Mouse (Mus musculus): ENCODE results near the gene Nr1d1. TPM values are rescaled to one million over a fixed set of nuclear protein-coding genes. Genes with fewer than 3 reads are reported as not detected.

Gene Nr1d1
- polyA plus RNA-seq, 1 experiment from 2014 or later, result 1.5 TPM

DNA sequence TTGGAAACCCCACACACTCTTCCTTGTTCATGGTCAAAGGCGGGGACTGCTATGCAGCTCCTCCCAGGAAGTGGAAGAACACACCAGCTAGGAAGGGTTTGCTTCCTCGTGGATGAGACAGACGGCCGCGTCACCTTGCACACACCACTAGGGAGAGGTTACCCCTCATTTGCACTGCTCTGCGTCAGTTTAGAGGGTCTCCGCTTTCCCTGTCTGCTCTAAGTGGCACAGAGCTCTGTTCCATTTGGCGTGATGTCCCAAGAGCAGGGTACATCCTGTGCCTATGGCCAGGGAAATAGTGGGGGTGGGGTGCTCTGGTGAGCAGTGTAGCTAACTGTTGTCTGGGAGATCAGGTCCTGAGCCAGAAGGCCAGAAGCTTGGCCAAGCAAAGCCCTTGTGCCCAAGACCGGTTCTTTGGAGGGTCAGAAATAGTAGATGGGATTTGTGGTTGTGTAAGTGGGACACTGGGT, 20.9 kb downstream of the Nr1d1 start:
- Histone ChIP-seq H3K27me3 (replicated peaks) (no peaks in the 10 kb centered on the region), H3K9ac (no peak overlapping the region), H3K4me3 (no peak overlapping the region), H3K27ac (no peak overlapping the region), H3K36me3 (peaks cover 38% of the 10 kb centered on the region), H3K9me3 (no peaks in the 10 kb centered on the region), H3K4me2 (replicated peaks) (no peak overlapping the region), H3K4me1 (peaks cover 55% of the 10 kb centered on the region)
- 75% methylated on average over 9 of the region's 9 CpGs for WGBS
- ATAC-seq (ENCODE audit: low FRiP score, low read depth), result no peak

DNA sequence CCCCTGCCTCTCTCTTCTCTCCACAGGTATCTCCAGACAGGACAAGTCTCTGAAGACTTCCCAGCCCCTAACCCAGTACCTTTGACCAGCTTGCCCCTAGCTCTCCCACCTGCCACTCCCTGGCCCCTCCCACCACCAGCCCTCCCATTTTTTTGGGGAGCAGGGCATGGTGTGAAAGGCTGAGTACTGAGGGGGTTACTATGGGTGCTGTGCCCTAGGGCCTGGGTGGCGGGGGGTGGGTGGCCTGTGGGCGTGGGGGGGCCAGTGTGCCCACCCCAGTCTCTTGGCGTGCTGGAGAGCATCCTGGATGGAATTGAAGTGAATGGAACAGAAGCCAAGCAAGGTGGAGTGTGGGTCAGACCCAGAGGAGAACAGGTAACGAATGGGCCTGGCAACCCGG, 21.9 kb downstream of the Nr1d1 start:
- no peak overlapping the region for H3K9ac ChIP-seq

DNA sequence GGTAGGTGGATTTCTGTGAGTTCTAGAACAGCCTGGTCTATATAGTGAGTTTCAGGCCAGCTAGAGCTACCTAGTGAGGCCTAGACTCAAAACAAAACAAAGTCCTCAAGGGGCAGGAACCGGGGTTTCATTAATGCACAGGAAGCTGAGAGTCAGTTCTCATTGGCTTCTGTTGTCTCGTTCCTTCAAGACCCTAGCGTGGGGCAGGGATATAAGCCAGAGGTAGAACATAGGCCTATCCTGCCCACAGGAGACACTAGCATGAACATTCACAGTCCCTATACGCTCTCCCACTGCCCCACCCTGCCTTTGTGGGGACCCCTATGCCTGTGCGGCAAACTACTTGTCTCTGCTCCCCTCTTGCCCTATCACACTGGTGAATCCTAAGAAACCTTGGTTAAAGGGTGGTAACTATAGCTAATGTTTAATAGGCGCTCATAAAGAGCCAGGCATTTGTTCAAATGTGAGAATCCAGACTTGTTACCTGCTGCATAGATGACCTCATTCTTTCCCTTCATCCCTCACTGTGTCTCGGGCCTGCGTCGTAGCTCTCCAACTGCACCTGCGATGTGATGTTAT, 22.5 kb downstream of the Nr1d1 start:
- Histone ChIP-seq H3K36me3 (peaks cover 36% of the 10 kb centered on the region), H3K27me3 (replicated peaks) (no peaks in the 10 kb centered on the region), H3K4me3 (no peak overlapping the region), H3K27ac (no peak overlapping the region), H3K4me1 (peaks cover 70% of the 10 kb centered on the region), H3K9ac (no peak overlapping the region), H3K9me3 (no peaks in the 10 kb centered on the region), H3K4me2 (replicated peaks) (no peak overlapping the region)
- 90% methylated on average over 10 of the region's 10 CpGs for WGBS
- ATAC-seq (ENCODE audit: low FRiP score, low read depth), result no peak

More for the DNA sequence above, 21.9 kb downstream of the Nr1d1 start:
- Histone ChIP-seq H3K4me3 (no peak overlapping the region), H3K27ac (no peak overlapping the region), H3K9me3 (no peaks in the 10 kb centered on the region), H3K4me1 (peaks cover 64% of the 10 kb centered on the region), H3K27me3 (replicated peaks) (no peaks in the 10 kb centered on the region), H3K36me3 (peaks cover 38% of the 10 kb centered on the region), H3K4me2 (replicated peaks) (no peak overlapping the region)
- 93% methylated on average over 5 of the region's 5 CpGs for WGBS
- ATAC-seq (ENCODE audit: low FRiP score, low read depth), result no peak

DNA sequence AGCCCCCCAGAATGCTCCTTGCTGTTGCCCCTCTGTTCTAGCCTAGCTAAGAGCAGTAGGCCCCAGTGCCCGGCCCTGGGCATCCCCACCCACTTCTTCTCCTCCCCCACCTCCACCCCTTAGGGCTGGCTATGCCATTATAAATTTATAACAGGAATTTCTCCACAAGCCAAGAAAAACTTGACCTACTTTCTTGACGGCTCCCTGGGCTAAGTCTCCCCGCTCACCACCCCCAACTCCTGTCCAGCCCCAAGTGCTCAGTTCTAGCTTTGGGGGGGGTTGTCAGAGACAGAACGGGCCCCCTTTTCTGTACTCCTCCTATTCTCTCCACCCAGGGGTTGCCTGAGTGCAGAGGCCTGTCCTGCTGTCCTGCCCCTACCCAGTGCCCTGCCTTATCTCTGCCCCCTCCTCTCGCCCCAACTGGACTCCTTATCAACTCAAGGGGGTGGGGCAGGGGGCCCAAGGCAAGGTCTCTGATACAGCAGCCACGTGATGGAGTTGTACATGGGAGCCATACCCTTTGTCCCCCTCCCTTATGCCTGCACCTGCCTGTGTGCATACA, 23.8 kb downstream of the Nr1d1 start:
- H3K4me3 ChIP-seq, result no peak overlapping the region; the same call in 1 of the 2 replicates
- peak; percentile 45; the same call in 1 of the 2 replicates for ATAC-seq (ENCODE audit: low FRiP score, low read depth)
- WGBS, result 48% methylated on average over 6 of the region's 6 CpGs
- H3K4me2 ChIP-seq (replicated peaks), result peak overlapping the region; percentile 77
- peak overlapping the region; percentile 83 for H3K27ac ChIP-seq
- H3K36me3 ChIP-seq, result peaks cover 26% of the 10 kb centered on the region
- no peaks in the 10 kb centered on the region for H3K27me3 ChIP-seq (replicated peaks)
- peak overlapping the region; percentile 46 for H3K9ac ChIP-seq
- no peaks in the 10 kb centered on the region for H3K9me3 ChIP-seq
- H3K4me1 ChIP-seq, result peaks cover 84% of the 10 kb centered on the region

DNA sequence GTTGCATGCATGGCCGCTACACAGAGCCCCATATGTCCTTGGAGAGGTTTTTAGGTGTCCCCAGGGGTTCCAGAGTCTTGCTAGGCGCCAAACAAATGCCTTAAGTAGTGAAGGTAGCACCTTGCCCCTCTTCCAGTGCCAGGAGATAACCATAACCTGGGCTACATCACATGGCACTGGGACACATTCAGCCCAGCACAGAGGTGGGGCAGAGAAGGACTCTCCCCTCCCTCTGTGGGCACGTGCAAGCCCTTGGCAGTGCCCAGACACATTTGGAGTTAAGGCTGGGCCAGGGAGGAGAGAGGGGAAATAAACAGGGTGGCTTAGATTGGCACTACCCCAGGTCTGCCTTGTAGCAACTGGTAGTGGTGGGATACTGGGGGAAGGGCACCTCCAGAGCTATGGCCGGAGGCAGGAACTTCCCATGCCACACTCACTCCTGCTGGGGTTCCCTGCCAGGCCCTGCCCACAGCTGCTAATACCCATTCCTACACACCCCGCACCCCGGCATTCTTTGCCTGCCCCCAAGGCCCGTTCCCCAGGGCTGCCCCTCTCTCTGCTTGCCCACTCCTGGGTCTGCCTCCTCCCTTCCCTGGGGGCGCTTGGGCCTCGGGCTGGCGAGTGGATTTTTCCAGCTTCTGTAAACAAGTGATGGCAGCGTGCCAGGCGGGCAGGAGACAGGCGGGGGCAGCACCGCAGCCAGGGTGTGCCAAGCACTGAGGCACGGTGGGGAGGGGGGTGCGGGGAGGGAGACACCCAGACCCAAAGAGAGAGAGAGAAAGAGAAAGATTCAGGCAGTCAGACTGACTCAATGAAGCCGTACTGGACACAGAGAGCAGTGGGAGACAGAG, 24.6 kb downstream of the Nr1d1 start:
- peak overlapping the region; percentile 83 for H3K27ac ChIP-seq
- H3K4me3 ChIP-seq, result no peak overlapping the region; the same call in 1 of the 2 replicates
- peaks cover 20% of the 10 kb centered on the region for H3K36me3 ChIP-seq
- H3K9ac ChIP-seq, result peak overlapping the region; percentile 46
- WGBS, result 33% methylated on average over 17 of the region's 17 CpGs
- no peaks in the 10 kb centered on the region for H3K9me3 ChIP-seq
- H3K4me1 ChIP-seq, result peaks cover 89% of the 10 kb centered on the region
- H3K4me2 ChIP-seq (replicated peaks), result peak overlapping the region; percentile 77
- ATAC-seq (ENCODE audit: low FRiP score, low read depth), result peak; percentile 52
- no peaks in the 10 kb centered on the region for H3K27me3 ChIP-seq (replicated peaks)

DNA sequence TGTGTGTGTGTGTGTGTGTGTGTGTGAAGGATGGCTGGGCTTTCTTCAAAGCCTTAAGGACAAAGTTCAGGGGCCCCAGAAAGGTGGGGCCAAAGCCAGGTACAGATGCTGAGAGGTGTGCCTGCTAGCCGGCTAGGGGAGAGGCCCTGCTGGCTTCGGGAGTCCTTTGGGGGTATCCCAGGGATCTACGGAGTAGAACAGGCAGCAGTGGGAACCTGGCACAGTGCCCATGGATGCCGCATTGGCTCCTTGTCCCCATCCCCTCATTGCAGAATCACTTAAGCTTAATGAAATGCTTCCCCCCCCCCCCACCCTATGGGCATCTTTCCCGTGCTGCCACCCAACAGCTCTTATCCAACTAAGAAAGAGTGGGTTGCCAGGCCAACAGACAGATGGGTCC, 25.4 kb downstream of the Nr1d1 start:
- 21% methylated on average over 5 of the region's 5 CpGs for WGBS
- H3K27ac ChIP-seq, result peak overlapping the region; percentile 83
- peak overlapping the region; percentile 59 for H3K9ac ChIP-seq
- ATAC-seq (ENCODE audit: low FRiP score, low read depth), result peak; percentile 26; the same call in 1 of the 2 replicates
- H3K4me1 ChIP-seq, result peaks cover 93% of the 10 kb centered on the region
- H3K4me3 ChIP-seq, result 0 out of 2 replicates have a peak overlapping the region, but pooled peaks have one; percentile 13
- peak overlapping the region; percentile 77 for H3K4me2 ChIP-seq (replicated peaks)
- no peaks in the 10 kb centered on the region for H3K9me3 ChIP-seq
- H3K27me3 ChIP-seq (replicated peaks), result no peaks in the 10 kb centered on the region
- peaks cover 14% of the 10 kb centered on the region for H3K36me3 ChIP-seq

DNA sequence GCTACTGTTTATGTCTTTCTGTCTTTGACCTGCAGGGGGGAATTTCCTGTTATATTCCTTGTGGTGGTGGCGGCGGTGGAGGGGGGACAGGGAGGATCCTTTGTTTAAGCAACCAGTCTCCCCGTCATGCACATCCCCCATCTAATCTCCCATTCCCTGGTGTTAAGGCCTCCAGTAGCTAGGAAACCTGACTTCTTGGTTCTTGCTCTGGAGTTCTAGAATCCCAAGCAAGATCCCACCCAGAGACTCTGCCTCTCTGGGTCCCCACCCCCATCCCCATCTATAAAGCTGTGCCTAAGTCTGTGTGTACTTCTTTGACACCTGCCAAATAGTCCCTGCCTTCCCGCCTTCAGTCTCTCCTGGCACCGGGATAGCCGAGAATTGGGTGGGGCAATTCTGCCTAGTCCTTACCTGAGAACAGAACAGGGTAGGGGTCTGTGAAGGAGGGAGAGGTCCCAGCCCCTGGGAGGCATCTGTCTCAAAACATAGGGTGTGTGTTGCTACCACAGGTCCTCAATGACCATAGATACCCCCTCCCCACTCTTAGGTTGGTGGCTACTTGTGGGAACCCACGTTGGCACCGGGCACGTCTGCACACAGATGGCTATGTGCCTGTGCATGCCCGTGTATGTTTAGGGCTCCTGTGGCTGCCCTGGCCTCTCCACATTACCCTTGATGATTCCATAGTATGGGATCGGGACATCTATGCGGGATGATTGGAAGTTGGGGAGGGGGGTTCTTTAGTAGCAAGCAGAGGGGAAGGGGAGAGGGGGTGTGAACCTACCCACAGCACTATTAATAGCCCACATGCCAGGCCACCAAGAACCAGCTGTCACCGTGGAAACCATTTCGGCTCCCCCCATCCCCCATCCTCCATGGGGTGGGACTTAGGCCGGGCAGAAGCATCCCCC, 26.4 kb downstream of the Nr1d1 start:
- Histone ChIP-seq H3K36me3 (peaks cover 5% of the 10 kb centered on the region), H3K9ac (peak overlapping the region; percentile 59), H3K27me3 (replicated peaks) (no peaks in the 10 kb centered on the region), H3K4me1 (peaks cover 94% of the 10 kb centered on the region), H3K4me2 (replicated peaks) (peak overlapping the region; percentile 77), H3K9me3 (no peaks in the 10 kb centered on the region), H3K4me3 (0 out of 2 replicates have a peak overlapping the region, but pooled peaks have one; percentile 15), H3K27ac (peak overlapping the region; percentile 83)
- WGBS, result 23% methylated on average over 15 of the region's 15 CpGs
- ATAC-seq (ENCODE audit: low FRiP score, low read depth), result peak; percentile 51

DNA sequence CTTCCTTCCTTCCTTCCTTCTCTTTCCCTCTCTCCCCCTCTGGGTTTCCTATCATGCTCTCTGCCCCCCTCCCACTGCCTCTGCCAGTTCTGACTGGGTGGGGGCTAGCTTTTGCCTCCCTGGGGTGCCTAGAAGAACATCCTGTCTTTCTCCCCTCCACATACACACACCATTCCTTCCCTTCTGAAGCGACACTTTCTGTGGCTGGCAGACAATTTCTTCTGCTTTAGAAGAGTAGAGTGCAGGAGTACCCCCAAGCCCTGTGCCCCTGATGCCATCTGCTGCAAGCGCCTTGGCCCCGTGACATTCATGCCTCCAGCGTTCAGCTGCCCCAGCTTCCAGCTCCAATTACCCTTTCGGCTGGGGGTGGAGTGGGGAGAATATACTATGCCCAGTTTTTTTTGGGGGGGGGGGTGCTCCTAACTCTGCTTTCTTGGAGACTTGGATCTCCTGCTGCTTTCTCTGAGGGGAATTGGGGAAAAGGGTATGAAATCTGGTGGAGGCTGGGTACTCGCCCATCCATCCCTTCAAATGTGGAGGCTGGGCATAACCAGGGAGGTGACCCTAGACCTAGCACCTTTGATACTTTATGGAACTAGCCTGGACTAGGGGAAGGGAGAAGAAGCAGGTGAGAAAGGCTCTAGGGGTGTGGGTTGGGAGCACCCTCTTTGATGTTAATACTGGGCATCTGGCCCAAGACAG, 27.2 kb downstream of the Nr1d1 start:
- peaks cover 100% of the 10 kb centered on the region for H3K4me1 ChIP-seq

DNA sequence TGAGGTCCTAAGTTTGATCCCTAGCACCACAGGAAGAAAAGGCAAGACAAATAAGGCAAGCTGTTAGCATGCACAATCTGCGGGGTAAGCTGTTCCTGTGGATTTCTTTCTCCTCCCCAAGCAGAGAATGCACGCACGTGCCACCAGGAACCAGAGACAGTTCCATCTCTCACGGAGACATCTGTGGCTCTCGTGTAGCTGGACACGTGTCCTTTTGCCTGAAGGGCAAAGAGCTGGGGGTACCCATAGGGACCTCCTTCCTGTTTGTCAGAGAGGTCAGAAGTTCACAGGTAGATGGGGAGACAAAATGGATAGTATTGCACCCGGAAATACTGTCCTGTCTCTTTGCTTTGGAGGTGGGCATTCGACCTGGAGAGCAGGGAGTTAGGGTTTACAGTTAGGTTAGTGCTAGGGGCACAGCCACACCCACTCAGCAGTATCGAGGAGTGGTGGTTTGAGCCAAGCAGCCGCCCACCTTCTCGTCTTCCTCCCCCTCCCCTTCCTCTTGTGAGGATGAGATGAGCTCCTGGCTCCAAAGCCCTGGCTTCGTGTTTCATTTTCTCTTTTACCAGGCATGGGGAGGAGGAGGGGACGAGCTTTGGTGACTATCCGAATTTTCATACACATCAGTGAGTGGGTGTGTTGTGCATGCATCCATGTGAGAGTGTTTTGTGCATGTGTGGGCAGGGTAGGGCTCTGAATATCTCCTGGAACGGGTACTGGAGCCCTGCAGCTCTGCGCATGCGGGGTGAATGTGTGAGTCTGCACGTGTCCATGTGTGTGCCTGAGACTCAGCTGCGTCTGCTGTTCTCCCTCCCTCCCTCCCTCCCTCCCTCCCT, 28.1 kb downstream of the Nr1d1 start:
- H3K36me3 ChIP-seq, result no peaks in the 10 kb centered on the region
- peak overlapping the region; percentile 77 for H3K4me2 ChIP-seq (replicated peaks)
- H3K4me3 ChIP-seq, result peak overlapping the region; percentile 15; the same call in 1 of the 2 replicates
- peak overlapping the region; percentile 30 for H3K9ac ChIP-seq
- no peaks in the 10 kb centered on the region for H3K27me3 ChIP-seq (replicated peaks)
- peaks cover 97% of the 10 kb centered on the region for H3K4me1 ChIP-seq
- H3K9me3 ChIP-seq, result no peaks in the 10 kb centered on the region
- ATAC-seq (ENCODE audit: low FRiP score, low read depth), result peak; percentile 34; the same call in 1 of the 2 replicates
- 7% methylated on average over 19 of the region's 19 CpGs for WGBS
- peak overlapping the region; percentile 83 for H3K27ac ChIP-seq

More for the DNA sequence above, 27.2 kb downstream of the Nr1d1 start:
- peak overlapping the region; percentile 83 for H3K27ac ChIP-seq
- no peaks in the 10 kb centered on the region for H3K27me3 ChIP-seq (replicated peaks)
- peak overlapping the region; percentile 77 for H3K4me2 ChIP-seq (replicated peaks)
- ATAC-seq (ENCODE audit: low FRiP score, low read depth), result no peak
- WGBS, result 23% methylated on average over 6 of the region's 6 CpGs
- peak overlapping the region; percentile 36 for H3K9ac ChIP-seq
- no peaks in the 10 kb centered on the region for H3K36me3 ChIP-seq
- no peaks in the 10 kb centered on the region for H3K9me3 ChIP-seq
- H3K4me3 ChIP-seq, result peak overlapping the region; percentile 15; the same call in 1 of the 2 replicates
